Mouse (Mus musculus) myocyte (in vitro differentiated cells): Measurements from ENCODE around the gene Ank2.

Experiments used
- CEBPB ChIP-seq: IDR thresholded peaks from 2 replicates; pipeline ENCODE4 v1.6.1; 2011; ENCODE audit warnings: mild to moderate bottlenecking, moderate library complexity; ENCODE audit not compliant: poor library complexity, insufficient read depth, severe bottlenecking
- MAX ChIP-seq: IDR thresholded peaks from one replicate; pipeline ENCODE4 v1.6.1; 2011; ENCODE audit warnings: low read depth, mild to moderate bottlenecking, control low read depth
- MYOD1 ChIP-seq, 3 experiments: IDR thresholded peaks; one replicate each; pipeline ENCODE4 v1.6.1; 2011; ENCODE audit warnings: control low read depth in 2 of 3, low read depth in 2 of 3, mild to moderate bottlenecking in 2 of 3, moderate library complexity in 1 of 3; ENCODE audit not compliant: insufficient read length in 2 of 3, control insufficient read depth in 1 of 3
- POLR2A ChIP-seq: IDR thresholded peaks from one replicate; pipeline ENCODE4 v1.6.1; 2011; ENCODE audit warnings: low read depth, mild to moderate bottlenecking, control low read depth, moderate library complexity; ENCODE audit not compliant: insufficient read length
- POLR2AphosphoS2 ChIP-seq: IDR thresholded peaks from one replicate; pipeline ENCODE4 v1.6.1; 2011; ENCODE audit warnings: low read depth, control low read depth; ENCODE audit not compliant: insufficient read length

DNA sequence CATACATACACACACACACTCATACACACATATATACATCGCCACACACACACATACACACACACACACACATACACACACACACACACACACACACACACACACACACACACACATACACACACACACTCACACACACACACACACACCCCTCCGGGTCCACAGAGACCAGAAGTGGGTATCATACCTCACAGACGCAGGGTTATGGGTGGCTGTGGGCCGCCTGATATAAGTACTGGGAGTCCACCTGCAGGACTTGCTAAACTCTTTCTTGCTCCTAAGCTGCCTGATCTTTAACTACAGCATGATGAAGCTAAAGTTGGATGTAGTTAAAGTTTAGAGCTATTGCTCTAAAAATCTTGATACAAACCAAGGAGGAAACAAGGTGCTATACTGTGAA, 30.7 kb upstream of the Ank2 start:
- TF ChIP-seq MYOD1 (IDR thresholded peaks at IDR 0.05; ENCODE audit: control insufficient read depth in 1 of 3, insufficient read length in 2 of 3, low read depth in 2 of 3) (no peak), POLR2A (no peak), POLR2AphosphoS2 (no peak), CEBPB (no peak), MAX (no peak)
